Mouse (Mus musculus): ENCODE data around the gene Armc12. TPM values are rescaled to one million over a fixed set of nuclear protein-coding genes. Genes with fewer than 3 reads are reported as not detected.

Gene Armc12
- polyA plus RNA-seq, 2 experiments from 2014 or later = not detected

GRCm38 (mm10) chr17:28513844-28514243 lies 16.8 kb upstream of the Armc12 start:
- ATAC-seq = no peak

DNA sequence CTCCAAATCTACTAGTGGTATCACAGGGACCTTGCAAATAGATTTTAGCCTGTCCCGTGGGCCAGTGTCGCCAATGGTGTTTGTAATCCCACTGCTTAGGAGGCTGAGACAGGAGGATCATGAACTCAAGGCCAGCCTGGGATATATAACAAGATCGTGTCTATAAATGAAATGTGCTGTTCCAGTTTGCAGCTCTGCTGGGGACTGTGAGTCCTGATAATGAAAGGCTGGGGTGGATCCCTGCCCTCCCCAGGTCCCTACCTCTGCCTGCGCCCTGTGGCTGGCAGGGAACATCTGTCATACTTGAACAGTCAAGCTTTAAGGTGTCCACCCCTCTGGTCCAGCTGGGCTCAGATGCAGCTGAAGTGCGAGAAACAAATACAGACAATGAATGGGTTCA lies 16.1 kb upstream of the Armc12 start:
- no peak for ATAC-seq

DNA sequence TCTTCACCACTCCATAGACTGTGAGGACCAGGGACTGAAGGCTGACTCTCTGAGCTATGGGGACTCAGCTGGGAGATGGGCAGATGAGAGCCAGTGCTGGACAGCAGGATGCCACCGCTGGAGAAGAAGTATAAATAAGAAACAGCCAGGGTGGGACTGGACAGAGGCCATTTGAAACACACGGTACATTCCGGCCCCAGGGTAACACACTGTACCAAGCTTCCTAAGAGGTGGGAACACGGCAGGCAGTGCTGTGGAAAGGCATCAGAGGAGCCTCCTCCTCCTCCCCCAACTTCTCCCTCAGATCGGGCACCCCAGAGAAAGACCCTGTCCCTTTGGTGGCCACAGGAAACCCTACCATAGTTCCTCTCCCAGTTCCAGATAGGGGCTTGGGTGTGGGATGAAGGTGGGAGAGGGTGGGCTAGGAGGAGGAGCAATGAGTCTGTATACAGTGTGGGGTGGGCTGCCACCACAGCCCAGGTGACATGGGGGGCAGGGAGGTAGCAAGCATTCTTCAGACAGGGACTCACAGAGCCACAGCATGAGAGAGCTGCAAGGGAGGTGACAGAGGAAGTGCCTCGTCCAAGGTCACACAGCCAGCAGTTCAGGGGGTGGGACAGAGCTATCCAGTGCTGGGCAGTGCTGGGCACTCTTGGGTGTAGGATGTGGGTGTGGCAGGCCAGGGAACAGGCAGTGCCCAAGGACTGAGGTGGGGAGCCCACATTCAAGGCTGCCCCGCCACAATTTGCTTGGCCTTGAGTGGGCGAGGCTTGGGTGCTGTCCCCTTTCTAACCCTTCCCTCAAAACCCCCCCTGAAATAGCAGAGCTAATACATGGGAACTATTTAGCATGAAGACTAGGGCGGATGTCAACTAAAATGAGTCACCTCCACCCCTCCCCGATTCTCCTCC lies 14.9 kb upstream of the Armc12 start:
- peak; percentile 60 for ATAC-seq

DNA sequence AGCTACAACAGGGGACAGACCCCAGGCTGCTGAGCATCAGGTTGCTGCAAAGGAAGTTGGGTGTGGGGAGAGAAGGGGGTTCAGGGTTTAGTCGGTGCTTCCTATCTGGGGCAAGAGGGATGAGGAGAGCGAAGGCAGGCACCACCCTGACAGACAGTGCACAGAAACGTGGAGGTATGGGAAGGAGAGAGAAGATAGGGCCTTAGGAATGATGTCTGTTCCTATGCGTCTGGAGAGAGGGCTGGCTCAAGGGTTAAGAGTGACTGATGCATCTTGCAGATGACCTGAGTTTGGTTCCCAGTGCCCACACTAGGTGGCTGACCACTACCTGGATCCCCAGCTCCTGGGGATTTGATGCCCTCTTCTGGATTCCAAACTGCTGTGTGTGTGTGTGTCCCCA lies 13.7 kb upstream of the Armc12 start:
- ATAC-seq = no peak

GRCm38 (mm10) chr17:28517441-28517955 lies 13.1 kb upstream of the Armc12 start, which contains the start of gene Fkbp5:
Gene Fkbp5 (minus strand): TSS chr17:28517527.
- no peak for ATAC-seq

DNA sequence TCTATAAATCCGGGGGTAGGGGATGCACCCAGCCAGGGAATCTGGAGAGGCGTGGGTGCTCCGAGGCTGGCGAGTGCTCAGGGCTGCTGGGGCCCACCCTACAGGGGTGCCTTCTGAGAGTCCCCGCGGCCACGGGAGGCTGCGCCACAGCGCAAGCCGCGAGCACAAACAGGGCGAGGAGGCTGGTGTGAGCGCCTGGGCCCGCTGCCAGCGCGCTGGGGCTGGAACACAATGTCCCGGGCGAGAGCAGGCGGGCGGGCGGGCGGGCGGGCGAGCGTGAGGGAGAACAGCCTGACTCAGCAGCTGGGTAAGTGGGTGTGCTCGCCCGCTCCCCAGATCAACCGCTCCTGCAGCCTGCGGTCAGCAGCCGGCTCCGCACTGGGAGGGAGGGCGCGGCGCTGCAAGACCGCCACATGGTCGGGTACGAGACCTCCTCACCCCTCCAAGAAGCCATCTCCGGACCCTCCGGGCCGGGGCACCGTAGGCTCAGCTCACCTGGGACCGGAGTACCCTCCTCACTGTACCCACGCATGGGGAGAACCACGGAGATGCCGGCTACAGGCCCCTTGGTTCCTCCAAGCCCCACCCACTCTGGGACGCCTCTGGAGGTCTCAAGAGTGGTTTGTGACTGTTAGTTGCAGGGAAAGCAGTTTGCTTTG lies 12.5 kb upstream of the Armc12 start:
- peak; percentile 13 for ATAC-seq

- ATAC-seq = peak; percentile 3
These were observed 12.0 kb upstream of the Armc12 start for GRCm38 (mm10) chr17:28518615-28519071.

GRCm38 (mm10) chr17:28519827-28520226 lies 10.8 kb upstream of the Armc12 start:
- no peak for ATAC-seq

DNA sequence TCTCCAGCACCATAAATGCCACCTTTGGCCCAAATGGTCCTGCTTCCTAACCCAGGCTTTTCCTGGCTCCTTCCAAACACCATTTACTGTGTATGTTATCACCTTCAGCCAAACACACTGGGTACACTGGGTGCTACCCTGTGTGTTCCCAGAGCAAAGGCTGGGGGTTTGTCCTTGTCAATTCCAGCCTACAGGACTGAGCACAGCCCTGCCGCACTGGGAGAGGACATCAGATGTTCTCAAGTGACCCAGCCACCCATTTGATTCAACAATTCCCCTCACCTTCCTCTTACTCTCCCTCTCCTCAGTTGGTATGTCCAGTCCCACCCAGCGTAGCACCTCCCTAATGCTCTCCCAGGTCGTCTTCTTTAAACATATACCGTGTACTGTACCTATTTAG lies 10.0 kb upstream of the Armc12 start:
- no peak for ATAC-seq

GRCm38 (mm10) chr17:28521071-28521726 lies 9.4 kb upstream of the Armc12 start:
- no peak for ATAC-seq

DNA sequence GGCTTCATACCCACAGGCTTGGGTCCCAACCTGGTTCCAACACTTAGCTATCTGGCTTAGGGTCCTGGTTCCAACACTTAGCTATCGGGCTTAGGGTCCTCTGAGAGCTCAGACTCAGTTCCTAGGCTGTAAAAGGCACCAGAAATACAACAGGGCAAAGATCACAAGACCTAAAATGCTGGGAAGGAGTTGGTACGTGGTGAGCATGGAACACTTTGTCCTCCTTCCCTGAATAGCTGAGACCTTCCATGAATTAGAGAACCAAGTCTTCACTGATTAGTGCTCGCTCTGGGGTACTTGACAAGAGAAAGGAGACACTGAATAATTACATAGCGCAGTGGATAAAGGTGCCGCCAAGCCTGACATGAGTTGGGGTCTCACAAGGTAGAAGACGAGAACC lies 8.7 kb upstream of the Armc12 start:
- ATAC-seq = no peak

DNA sequence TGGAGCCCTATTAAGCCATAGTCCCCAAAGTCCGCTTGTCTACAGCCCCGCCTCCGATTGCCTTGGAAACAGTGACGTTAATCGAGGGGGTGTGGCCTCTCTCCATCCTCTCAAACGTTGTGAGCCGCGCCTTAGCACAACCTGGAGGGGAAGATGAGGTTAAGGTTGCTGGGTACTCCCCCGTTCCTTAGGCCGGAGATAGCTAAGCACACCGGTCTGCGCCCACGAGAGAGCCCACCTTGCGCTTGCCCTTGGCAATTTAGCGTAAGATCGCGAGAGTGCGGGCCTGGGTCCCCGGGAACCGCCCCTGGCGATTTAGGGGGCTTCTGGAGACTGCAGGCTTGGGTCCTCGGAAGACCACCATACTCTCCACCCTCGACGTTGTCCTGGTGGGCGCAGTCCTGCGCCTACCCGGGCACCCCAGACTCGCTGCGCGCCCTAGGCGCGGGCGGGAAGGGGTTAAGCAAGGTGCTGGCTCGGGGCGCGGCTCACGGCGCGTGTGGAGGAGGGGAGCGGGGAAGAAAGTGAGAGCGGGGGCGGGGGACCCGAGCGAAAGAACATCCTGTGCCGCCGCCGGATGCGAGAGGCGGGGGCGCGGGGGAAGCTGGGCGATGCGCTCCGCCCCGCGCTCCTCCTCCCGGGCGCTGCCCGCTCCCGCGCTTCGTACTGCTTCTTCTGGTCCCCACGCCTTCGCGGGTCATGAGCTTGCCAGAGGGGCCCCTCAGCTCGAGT lies 7.8 kb upstream of the Armc12 start:
- ATAC-seq = peak; percentile 73

DNA sequence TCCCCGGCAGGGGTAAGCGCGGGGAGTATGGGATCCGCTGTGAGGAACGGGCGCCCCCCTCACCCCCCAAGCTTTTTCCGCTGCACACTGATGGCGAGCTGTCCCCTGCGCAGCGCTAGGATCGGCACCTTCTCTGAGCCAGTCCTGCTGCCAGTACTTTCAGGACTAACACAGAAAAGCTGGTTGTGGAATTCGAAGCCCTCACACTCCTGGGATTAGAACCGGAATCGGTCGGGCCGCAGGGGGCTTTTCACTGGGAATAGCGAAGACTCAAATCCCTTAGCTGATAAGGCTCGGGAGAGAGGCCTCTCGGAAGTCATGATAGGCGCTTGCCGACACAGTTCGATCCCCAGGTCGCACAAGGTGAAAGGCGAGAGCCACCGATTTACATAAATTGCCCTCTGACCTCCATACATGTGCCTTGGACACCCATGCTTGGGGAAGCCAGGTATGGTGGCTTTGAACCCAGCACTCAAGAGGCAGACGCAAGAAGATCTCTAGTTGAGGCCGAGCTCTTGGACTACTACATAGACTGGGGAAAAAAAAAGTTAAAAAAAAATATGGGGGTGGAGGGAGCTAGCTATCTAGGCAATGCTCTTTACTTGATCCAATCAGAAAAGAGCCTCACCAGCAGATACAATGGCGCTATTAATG lies 7.1 kb upstream of the Armc12 start:
- no peak for ATAC-seq

DNA sequence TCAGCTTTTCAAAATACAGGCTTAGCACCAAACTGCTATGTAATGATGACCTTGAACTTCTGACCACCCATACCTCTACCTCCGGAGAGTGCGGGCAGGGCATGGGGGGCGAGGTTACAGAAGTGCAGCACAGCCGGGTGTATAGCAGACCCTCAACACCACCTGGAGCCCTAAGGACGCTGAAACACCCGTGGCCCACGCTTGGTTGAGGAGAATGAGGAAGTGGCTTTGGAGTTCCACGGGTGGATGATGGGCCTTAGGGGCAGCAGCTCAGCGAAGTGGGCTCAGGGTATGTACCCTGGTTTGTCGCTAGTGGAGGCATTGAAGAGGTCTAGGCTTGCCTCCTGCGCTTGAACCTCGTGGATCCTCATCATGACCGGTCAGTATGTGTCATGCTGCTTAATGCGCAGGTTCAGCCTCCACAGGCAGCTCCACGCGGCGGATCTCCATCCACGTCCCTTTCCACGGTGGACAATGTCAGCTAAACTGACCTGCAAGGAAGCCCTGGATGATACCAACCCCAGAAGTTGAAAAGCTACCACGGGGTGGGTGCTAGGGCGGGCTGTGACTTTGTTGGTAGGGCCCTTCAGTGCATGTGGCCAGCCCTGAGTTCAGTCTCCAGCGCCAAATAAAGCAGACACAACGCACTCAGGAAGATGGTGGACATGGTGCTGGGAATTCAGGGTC lies 6.5 kb upstream of the Armc12 start:
- ATAC-seq = no peak

DNA sequence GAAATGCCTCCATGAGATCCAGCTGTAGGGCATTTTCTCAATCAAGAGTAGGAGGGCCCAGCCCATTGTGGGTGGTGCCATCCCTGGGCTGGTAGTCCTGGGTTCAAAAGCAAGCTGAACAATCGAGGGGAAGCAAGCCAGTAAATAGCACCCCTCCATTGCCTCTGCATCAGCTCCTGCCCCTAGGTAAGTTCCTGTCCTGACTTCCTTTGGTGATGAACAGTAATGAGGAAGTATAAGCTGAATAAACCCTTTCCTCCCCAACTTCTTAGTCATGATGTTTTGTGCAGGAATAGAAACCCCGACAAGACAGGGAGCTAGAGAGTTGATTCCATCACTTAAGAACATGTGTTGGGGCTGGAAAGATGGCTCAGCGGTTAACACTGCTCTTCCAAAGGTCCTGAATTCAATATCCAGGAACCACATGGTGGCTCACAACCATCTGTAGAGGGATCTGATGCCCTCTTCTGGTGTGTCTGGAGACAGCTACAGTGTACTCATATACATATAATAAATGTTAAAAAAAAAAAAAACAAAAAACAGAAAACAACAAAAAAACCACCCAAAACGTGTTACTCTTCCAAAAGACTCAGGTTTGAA lies 5.7 kb upstream of the Armc12 start:
- ATAC-seq = no peak

- ATAC-seq = no peak
These were observed 3.2 kb upstream of the Armc12 start for GRCm38 (mm10) chr17:28527184-28528042.

DNA sequence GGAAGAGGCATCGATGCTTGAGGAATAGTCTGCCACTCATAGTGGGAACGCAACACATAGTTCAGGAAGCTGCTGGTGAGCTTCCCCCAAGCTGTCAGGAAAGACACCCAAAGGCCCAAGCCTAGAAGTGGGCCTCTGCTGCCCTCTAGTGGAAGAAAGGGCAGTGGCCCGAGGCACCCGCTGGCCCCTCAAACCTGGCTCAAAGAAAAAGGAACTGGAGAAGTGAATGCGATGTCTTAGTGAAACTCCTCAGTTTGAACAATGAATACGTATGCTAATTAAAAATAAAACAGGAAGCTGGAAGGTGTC lies 2.6 kb upstream of the Armc12 start:
- ATAC-seq = peak; percentile 33

GRCm38 (mm10) chr17:28529116-28529515 lies 1.5 kb upstream of the Armc12 start:
- ATAC-seq = no peak

DNA sequence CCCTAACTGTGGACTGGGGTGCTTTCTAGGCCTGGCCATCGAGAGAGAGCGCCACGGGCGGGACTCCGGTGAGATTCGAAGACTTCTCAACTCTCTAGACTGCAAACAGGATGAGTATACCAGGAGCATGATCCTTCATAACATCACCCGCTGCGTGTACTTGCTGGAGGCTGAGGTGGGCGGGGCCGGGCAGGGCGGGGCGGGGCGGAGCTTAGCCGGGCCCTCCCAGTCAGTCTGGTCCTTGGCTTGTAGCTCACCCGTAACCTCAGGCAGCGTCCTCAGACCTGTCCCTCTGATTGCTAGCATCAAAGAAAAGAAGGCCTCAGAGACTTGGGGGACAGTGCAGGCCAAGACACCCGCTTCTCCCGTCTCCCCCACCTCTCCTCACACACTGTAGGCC lies 1.3 kb downstream of the Armc12 start:
- ATAC-seq = no peak

DNA sequence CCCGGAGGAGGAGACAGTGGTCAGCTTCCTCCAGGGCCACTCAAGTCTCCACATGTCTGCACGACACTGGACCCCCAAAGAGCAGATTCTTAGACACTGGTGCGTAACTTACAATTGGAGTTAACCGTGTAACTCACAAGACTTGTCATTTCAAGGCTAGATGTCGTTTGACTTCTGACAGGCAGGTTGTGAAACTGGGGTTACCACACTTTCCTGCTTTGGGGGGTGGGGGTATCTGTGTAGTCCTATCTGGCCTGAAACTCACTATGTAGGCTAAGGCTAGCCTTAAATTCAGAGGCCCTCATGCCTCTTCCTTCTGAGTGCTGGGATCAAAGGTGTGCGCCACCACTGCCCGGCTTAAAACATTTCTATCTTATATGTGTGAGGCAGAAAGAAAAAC lies 2.0 kb downstream of the Armc12 start:
- ATAC-seq = no peak
